Mouse (Mus musculus) monocyte, adult 5-6 weeks (primary cell): Measurements from ENCODE around the gene Olfr1255. TPM values are rescaled to one million over a fixed set of nuclear protein-coding genes. Genes with fewer than 3 reads are reported as not detected.

Source experiments
- ATAC-seq: fragments of 153-309, 156-312 bp; replicated peaks from 2 replicates; pipeline ENCODE4 v1.8.0; 2017; ENCODE audit warnings: mild to moderate bottlenecking; ENCODE audit not compliant: low TSS enrichment, insufficient number of reproducible peaks, severe bottlenecking, poor library complexity, low FRiP score
- total RNA-seq: library from RNA; stranded (forward); fragments of 200-1000, 200-491, 200-594 nt; gene quantifications from 3 replicates; pipeline ENCODE4 v1.2.3, GENCODE M21; 2017

Gene Olfr1255
- not detected in 3 replicates for total RNA-seq

GRCm38 (mm10) chr2:89811751-89812150 lies at the start of gene Olfr1255:
Gene Olfr1255 (plus strand): TSS chr2:89812051.
- ATAC-seq, result no peak

- no peak for ATAC-seq
Observed at GRCm38 (mm10) chr2:89793519-89793918, 18.3 kb upstream of the Olfr1255 start, which contains the start of gene Olfr1254. Gene Olfr1254 (minus strand): TSS chr2:89793619.

GRCm38 (mm10) chr2:89799583-89799982 lies 12.3 kb upstream of the Olfr1255 start:
- no peak for ATAC-seq

GRCm38 (mm10) chr2:89810751-89811150 lies 1.1 kb upstream of the Olfr1255 start:
- ATAC-seq, result no peak

- no peak for ATAC-seq
Observed at GRCm38 (mm10) chr2:89820216-89820615, 8.4 kb downstream of the Olfr1255 start.

- ATAC-seq, result no peak
Observed at GRCm38 (mm10) chr2:89841455-89841854, 29.6 kb downstream of the Olfr1255 start, which contains the start of gene Olfr1256. Gene Olfr1256 (minus strand): TSS chr2:89841555.

GRCm38 (mm10) chr2:89848105-89848504 lies 36.3 kb downstream of the Olfr1255 start, which contains the start of gene Olfr48:
Gene Olfr48 (minus strand): TSS chr2:89848205.
- no peak for ATAC-seq

- ATAC-seq, result no peak
Observed at GRCm38 (mm10) chr2:89849230-89849629, 37.4 kb downstream of the Olfr1255 start.

Other genes with a start within 250 kb of the Olfr1255 start
- gene Olfr1245, start 233.6 kb upstream of the Olfr1255 start, total RNA-seq, result not detected in 3 replicates
- gene Olfr1246, start 218.9 kb upstream of the Olfr1255 start, total RNA-seq, result 0.10 TPM in 2 of 3 replicates, not detected in the other
- gene Olfr1247, start 197.9 kb upstream of the Olfr1255 start, total RNA-seq, result 0.32 TPM in 1 of 3 replicates, not detected in the others
- not detected in 3 replicates for gene Olfr1248, start 193.8 kb upstream of the Olfr1255 start, total RNA-seq
- not detected in 3 replicates for gene Olfr1249, start 177.1 kb upstream of the Olfr1255 start, total RNA-seq
- 0.10 TPM in 1 of 3 replicates, not detected in the others for gene Olfr1250, start 150.6 kb upstream of the Olfr1255 start, total RNA-seq
- gene Olfr1251, start 140.1 kb upstream of the Olfr1255 start, total RNA-seq, result not detected in 3 replicates
- not detected in 3 replicates for gene Olfr1252, start 87.0 kb upstream of the Olfr1255 start, total RNA-seq
- not detected in 3 replicates for gene Olfr1253, start 55.0 kb upstream of the Olfr1255 start, total RNA-seq
- gene Olfr1254, start 18.4 kb upstream of the Olfr1255 start, total RNA-seq, result not detected in 3 replicates
- gene Olfr1256, start 29.5 kb downstream of the Olfr1255 start, total RNA-seq, result not detected in 3 replicates
- gene Olfr48, start 36.2 kb downstream of the Olfr1255 start, total RNA-seq, result not detected in 3 replicates
- not detected in 3 replicates for gene Olfr1257, start 66.4 kb downstream of the Olfr1255 start, total RNA-seq
- gene Olfr1258, start 115.3 kb downstream of the Olfr1255 start, total RNA-seq, result 0.19 TPM in 1 of 3 replicates, not detected in the others
- gene Olfr1259, start 136.6 kb downstream of the Olfr1255 start, total RNA-seq, result 1.1 TPM in 1 of 3 replicates, not detected in the others
- not detected in 3 replicates for gene Olfr1260, start 162.3 kb downstream of the Olfr1255 start, total RNA-seq
- not detected in 3 replicates for gene Olfr1261, start 179.2 kb downstream of the Olfr1255 start, total RNA-seq
- not detected in 3 replicates for gene Olfr1262, start 188.1 kb downstream of the Olfr1255 start, total RNA-seq
- not detected in 3 replicates for gene Olfr1263, start 200.1 kb downstream of the Olfr1255 start, total RNA-seq
- not detected in 3 replicates for gene Olfr1264, start 213.5 kb downstream of the Olfr1255 start, total RNA-seq
- gene Olfr1265, start 223.3 kb downstream of the Olfr1255 start, total RNA-seq, result not detected in 3 replicates